Mouse (Mus musculus) liver, embryonic 12.5 days (tissue): ENCODE results near the gene Atg101. TPM values are rescaled to one million over a fixed set of nuclear protein-coding genes. Genes with fewer than 3 reads are reported as not detected.

Experiments used
- ATAC-seq: fragments of 200-750 bp; cut with Nextera tagmentation; 2 replicates; pipeline ENCODE4 v1.8.0; 2017; ENCODE audit warnings: moderate number of reproducible peaks, mild to moderate bottlenecking, moderate library complexity
- H3K27ac ChIP-seq: fragments of 300-500 bp; sonication (generic); 2 replicates; pipeline ENCODE4 v1.5.1; 2016; ENCODE audit warnings: mild to moderate bottlenecking
- H3K27me3 ChIP-seq: fragments of 300-500 bp; sonication (generic); replicated peaks from 2 replicates; pipeline ENCODE4 v1.6.1; 2016; ENCODE audit warnings: mild to moderate bottlenecking, moderate library complexity
- H3K36me3 ChIP-seq: fragments of 300-500 bp; sonication (generic); 2 replicates; pipeline ENCODE4 v1.6.1; 2016; ENCODE audit warnings: mild to moderate bottlenecking, moderate library complexity
- H3K4me1 ChIP-seq: fragments of 300-500 bp; sonication (generic); 2 replicates; pipeline ENCODE4 v1.6.1; 2016
- H3K4me2 ChIP-seq: fragments of 300-500 bp; sonication (generic); 2 replicates; pipeline ENCODE4 v1.6.1; 2016; ENCODE audit warnings: mild to moderate bottlenecking, moderate library complexity
- H3K4me3 ChIP-seq: fragments of 300-500 bp; sonication (generic); 2 replicates; pipeline ENCODE4 v1.5.1; 2016; ENCODE audit warnings: mild to moderate bottlenecking, moderate library complexity
- H3K9ac ChIP-seq: fragments of 300-500 bp; sonication (generic); 2 replicates; pipeline ENCODE4 v1.6.1; 2016; ENCODE audit warnings: mild to moderate bottlenecking, moderate library complexity
- H3K9me3 ChIP-seq: fragments of 300-500 bp; sonication (generic); replicated peaks from 2 replicates; pipeline ENCODE4 v1.6.1; 2016; ENCODE audit warnings: mild to moderate bottlenecking, moderate library complexity
- WGBS: fragments of 180-500 bp; shearing (Covaris S2); methylation state at CpG from one replicate; pipeline ENCODE4 v1.1.7; 2016; ENCODE audit not compliant: insufficient replicate concordance; 5-methylcytosine and 5-hydroxymethylcytosine counted together
- polyA plus RNA-seq: library from polyadenylated mRNA; unstranded; fragments of >200 nt; fragmentation: Nextera tagmentation; extraction: Ambion mirVana; gene quantifications from 2 replicates; pipeline ENCODE4 v1.2.1, GENCODE M21; 2016

The Atg101 gene
- polyA plus RNA-seq, 1 experiment from 2014 or later: 31.7 TPM

GRCm38 (mm10) chr15:101244012-101244411 is 40.1 kb upstream of the Atg101 start:
- no peak for ATAC-seq
- Histone ChIP-seq H3K27ac (no peak overlapping the region), H3K36me3 (no peaks in the 10 kb centered on the region), H3K9ac (no peak overlapping the region), H3K4me2 (no peak overlapping the region), H3K4me3 (no peak overlapping the region), H3K9me3 (no peaks in the 10 kb centered on the region), H3K4me1 (peaks cover 37% of the 10 kb centered on the region), H3K27me3 (peaks cover 16% of the 10 kb centered on the region)
- 26% methylated on average over 3 of the region's 3 CpGs for WGBS

- H3K9ac ChIP-seq: peak overlapping the region; percentile 54
- H3K4me2 ChIP-seq: peak overlapping the region; percentile 66
- H3K9me3 ChIP-seq: no peaks in the 10 kb centered on the region
- H3K4me3 ChIP-seq: peak overlapping the region; percentile 39
- peaks cover 15% of the 10 kb centered on the region for H3K27me3 ChIP-seq
- H3K27ac ChIP-seq: peak overlapping the region; percentile 31; the same call in 1 of the 2 replicates
- WGBS: 3% methylated on average over 56 of the region's 56 CpGs
- peaks cover 29% of the 10 kb centered on the region for H3K4me1 ChIP-seq
- peak; percentile 99 for ATAC-seq
- no peaks in the 10 kb centered on the region for H3K36me3 ChIP-seq
Observed at GRCm38 (mm10) chr15:101246231-101247154, 37.6 kb upstream of the Atg101 start.

GRCm38 (mm10) chr15:101247155-101247498 is 36.9 kb upstream of the Atg101 start:
- H3K27ac ChIP-seq: peak overlapping the region; percentile 31; the same call in 1 of the 2 replicates
- H3K9ac ChIP-seq: peak overlapping the region; percentile 54; the same call in 1 of the 2 replicates
- H3K4me2 ChIP-seq: 0 out of 2 replicates have a peak overlapping the region, but pooled peaks have one; percentile 66
- H3K36me3 ChIP-seq: no peaks in the 10 kb centered on the region
- peaks cover 15% of the 10 kb centered on the region for H3K27me3 ChIP-seq
- 69% methylated on average over 1 of the region's 1 CpGs for WGBS
- no peaks in the 10 kb centered on the region for H3K9me3 ChIP-seq
- H3K4me3 ChIP-seq: no peak overlapping the region
- H3K4me1 ChIP-seq: peaks cover 23% of the 10 kb centered on the region
- no peak for ATAC-seq

- 0 out of 2 replicates have a peak overlapping the region, but pooled peaks have one; percentile 8 for H3K27ac ChIP-seq
- H3K9me3 ChIP-seq: no peaks in the 10 kb centered on the region
- H3K27me3 ChIP-seq: peaks cover 26% of the 10 kb centered on the region
- no peaks in the 10 kb centered on the region for H3K36me3 ChIP-seq
- H3K4me3 ChIP-seq: no peak overlapping the region
- no peak overlapping the region for H3K9ac ChIP-seq
- peaks cover 23% of the 10 kb centered on the region for H3K4me1 ChIP-seq
- WGBS: 28% methylated on average over 5 of the region's 5 CpGs
- ATAC-seq: no peak
- H3K4me2 ChIP-seq: no peak overlapping the region
Observed at GRCm38 (mm10) chr15:101248029-101248710, 35.9 kb upstream of the Atg101 start.

- peaks cover 47% of the 10 kb centered on the region for H3K27me3 ChIP-seq
- no peak for ATAC-seq
- 54% methylated on average over 9 of the region's 9 CpGs for WGBS
Observed at GRCm38 (mm10) chr15:101250220-101250800, 33.8 kb upstream of the Atg101 start.

GRCm38 (mm10) chr15:101251930-101252329 is 32.1 kb upstream of the Atg101 start:
- Histone ChIP-seq H3K9me3 (no peaks in the 10 kb centered on the region), H3K36me3 (no peaks in the 10 kb centered on the region), H3K4me1 (peaks cover 21% of the 10 kb centered on the region), H3K27ac (no peak overlapping the region), H3K4me2 (no peak overlapping the region), H3K4me3 (no peak overlapping the region), H3K9ac (no peak overlapping the region), H3K27me3 (peaks cover 59% of the 10 kb centered on the region)
- ATAC-seq: no peak
- 75% methylated on average over 5 of the region's 5 CpGs for WGBS

More at GRCm38 (mm10) chr15:101250220-101250800, 33.8 kb upstream of the Atg101 start:
- Histone ChIP-seq H3K4me1 (peaks cover 34% of the 10 kb centered on the region), H3K9me3 (no peaks in the 10 kb centered on the region), H3K36me3 (no peaks in the 10 kb centered on the region), H3K27ac (no peak overlapping the region), H3K4me2 (no peak overlapping the region), H3K9ac (no peak overlapping the region), H3K4me3 (no peak overlapping the region)

- ATAC-seq: no peak
- Histone ChIP-seq H3K27ac (no peak overlapping the region), H3K4me3 (no peak overlapping the region), H3K36me3 (no peaks in the 10 kb centered on the region), H3K9ac (no peak overlapping the region), H3K9me3 (no peaks in the 10 kb centered on the region), H3K4me2 (no peak overlapping the region), H3K27me3 (peaks cover 59% of the 10 kb centered on the region), H3K4me1 (peaks cover 16% of the 10 kb centered on the region)
- 48% methylated on average over 6 of the region's 6 CpGs for WGBS
Observed at GRCm38 (mm10) chr15:101252614-101253013, 31.5 kb upstream of the Atg101 start.

- 30% methylated on average over 3 of the region's 3 CpGs for WGBS
- Histone ChIP-seq H3K27ac (no peak overlapping the region), H3K4me2 (peak overlapping the region; percentile 78), H3K9me3 (no peaks in the 10 kb centered on the region), H3K9ac (peak overlapping the region; percentile 63; the same call in 1 of the 2 replicates), H3K27me3 (peaks cover 58% of the 10 kb centered on the region), H3K4me1 (peaks cover 11% of the 10 kb centered on the region; the same call in 1 of the 2 replicates), H3K36me3 (no peaks in the 10 kb centered on the region), H3K4me3 (peak overlapping the region; percentile 58)
- no peak for ATAC-seq
Observed at GRCm38 (mm10) chr15:101253563-101253885, 30.5 kb upstream of the Atg101 start.

GRCm38 (mm10) chr15:101253886-101254795 is 29.9 kb upstream of the Atg101 start, which contains the start of gene Nr4a1:
Nr4a1 (plus strand) TSS chr15:101254269.
- Histone ChIP-seq H3K27ac (no peak within 1 kb of the TSS), H3K4me1 (peaks cover 11% of the 10 kb centered on the region; the same call in 1 of the 2 replicates), H3K9ac (peak within 1 kb of the TSS; percentile 63), H3K9me3 (no peaks in the 10 kb centered on the region), H3K4me3 (peak within 1 kb of the TSS; percentile 58), H3K4me2 (peak within 1 kb of the TSS; percentile 78), H3K36me3 (no peaks in the 10 kb centered on the region), H3K27me3 (peaks cover 62% of the 10 kb centered on the region)
- ATAC-seq: peak; percentile 42; the same call in 1 of the 2 replicates
- WGBS: 4% methylated on average over 78 of the region's 82 CpGs

GRCm38 (mm10) chr15:101255842-101256462 is 28.1 kb upstream of the Atg101 start:
- peaks cover 20% of the 10 kb centered on the region for H3K4me1 ChIP-seq
- H3K9me3 ChIP-seq: no peaks in the 10 kb centered on the region
- H3K27ac ChIP-seq: no peak overlapping the region
- WGBS: 68% methylated on average over 7 of the region's 7 CpGs
- no peak overlapping the region for H3K4me2 ChIP-seq
- peaks cover 59% of the 10 kb centered on the region for H3K27me3 ChIP-seq
- H3K9ac ChIP-seq: no peak overlapping the region
- no peaks in the 10 kb centered on the region for H3K36me3 ChIP-seq
- ATAC-seq: no peak
- H3K4me3 ChIP-seq: no peak overlapping the region
